Mouse (Mus musculus) heart, embryonic 11.5 days (tissue): ENCODE results near the gene Top2b. TPM values are rescaled to one million over a fixed set of nuclear protein-coding genes. Genes with fewer than 3 reads are reported as not detected.
A peak's percentile ranks its signal among the peaks of the same experiment; 100 is the strongest.

Experiments
- ATAC-seq: fragments of 200-750 bp; cut with Nextera tagmentation; replicated peaks from 2 replicates; pipeline ENCODE4 v1.8.0; 2017; ENCODE audit warnings: moderate library complexity; ENCODE audit not compliant: insufficient number of reproducible peaks, low FRiP score, low TSS enrichment
- H3K27ac ChIP-seq: fragments of 300-500 bp; sonication (generic); 2 replicates; pipeline ENCODE4 v1.5.1; 2014; ENCODE audit warnings: mild to moderate bottlenecking, low read depth, low read length
- H3K27me3 ChIP-seq: fragments of 300-500 bp; sonication (generic); 2 replicates; pipeline ENCODE4 v1.6.1; 2014; ENCODE audit warnings: mild to moderate bottlenecking, low read length, mixed read lengths; ENCODE audit not compliant: control insufficient read depth, insufficient read depth
- H3K36me3 ChIP-seq: fragments of 300-500 bp; sonication (generic); 2 replicates; pipeline ENCODE4 v1.6.1; 2014; ENCODE audit warnings: mild to moderate bottlenecking, low read length, moderate library complexity, mixed read lengths; ENCODE audit not compliant: control insufficient read depth, insufficient read depth
- H3K4me1 ChIP-seq: fragments of 300-500 bp; sonication (generic); 2 replicates; pipeline ENCODE4 v1.6.1; 2014; ENCODE audit warnings: low read length; ENCODE audit not compliant: control insufficient read depth, insufficient read depth
- H3K4me2 ChIP-seq: fragments of 300-500 bp; sonication (generic); 2 replicates; pipeline ENCODE4 v1.6.1; 2014; ENCODE audit warnings: mild to moderate bottlenecking, moderate library complexity
- H3K4me3 ChIP-seq: fragments of 300-500 bp; sonication (generic); 2 replicates; pipeline ENCODE4 v1.5.1; 2014; ENCODE audit warnings: low read depth, low read length
- H3K9ac ChIP-seq: fragments of 300-500 bp; sonication (generic); 2 replicates; pipeline ENCODE4 v1.6.1; 2014; ENCODE audit warnings: mild to moderate bottlenecking, low read depth, low read length, moderate library complexity
- H3K9me3 ChIP-seq: fragments of 300-500 bp; sonication (generic); replicated peaks from 2 replicates; pipeline ENCODE4 v1.6.1; 2016; ENCODE audit warnings: low read length; ENCODE audit not compliant: control insufficient read depth
- WGBS: fragments of 180-500 bp; shearing (Covaris S2); extraction: QIAGEN DNeasy Blood & Tissue Kit; methylation state at CpG from one replicate; pipeline ENCODE4 v1.1.7; 2014; ENCODE audit not compliant: insufficient replicate concordance; 5-methylcytosine and 5-hydroxymethylcytosine counted together
- polyA plus RNA-seq: library from polyadenylated mRNA; unstranded; fragments of >200 nt; fragmentation: Nextera tagmentation; extraction: Ambion mirVana; gene quantifications from 2 replicates; pipeline ENCODE4 v1.2.1, GENCODE M21; 2014

Gene Top2b
- polyA plus RNA-seq, 1 experiment from 2014 or later: 52.8 TPM

DNA sequence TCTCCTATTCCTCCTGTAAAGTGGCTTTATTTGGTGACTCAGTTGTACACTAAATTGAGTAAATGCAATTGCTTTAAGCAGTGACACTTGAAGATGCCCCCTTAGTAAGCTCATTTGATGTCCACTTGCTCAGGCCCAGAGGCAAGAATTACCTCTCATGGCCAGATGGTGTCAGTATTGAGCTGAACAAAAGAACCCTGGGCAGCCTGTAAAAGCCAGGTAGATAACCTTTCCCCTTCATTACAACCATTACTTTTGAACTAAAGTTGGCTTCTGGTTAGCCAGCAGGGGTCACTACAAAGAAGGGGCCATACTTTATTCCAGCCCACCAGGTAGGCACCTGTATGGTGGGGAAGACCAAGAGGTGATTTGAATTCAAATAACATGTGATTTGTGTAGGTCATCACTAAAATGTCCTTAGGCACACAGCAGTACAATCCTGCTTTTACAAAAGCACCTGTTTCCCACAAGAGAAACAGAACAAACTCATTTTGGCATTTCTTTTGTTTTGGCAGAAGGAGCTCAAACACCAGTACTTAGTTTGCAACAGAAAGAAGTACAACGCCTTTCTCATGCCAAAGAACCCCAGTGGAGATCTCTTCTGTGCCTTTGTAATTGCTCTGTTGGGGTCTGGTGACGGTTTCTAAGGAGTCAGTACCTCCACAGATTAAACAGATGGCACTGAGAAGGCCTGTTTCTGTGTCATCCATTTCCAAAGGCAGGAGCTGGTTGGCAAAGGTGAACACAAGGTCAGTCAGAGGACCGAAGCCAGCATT, 69.6 kb downstream of the Top2b start:
- Histone ChIP-seq H3K9me3 (no peaks in the 10 kb centered on the region), H3K27ac (no peak overlapping the region), H3K36me3 (peaks cover 5% of the 10 kb centered on the region; the same call in 1 of the 2 replicates), H3K4me3 (no peak overlapping the region), H3K27me3 (no peaks in the 10 kb centered on the region), H3K4me1 (no peaks in the 10 kb centered on the region), H3K4me2 (no peak overlapping the region), H3K9ac (no peak overlapping the region)
- 0 out of 2 replicates have a peak, but pooled peaks have one; percentile 10 for ATAC-seq
- whole genome bisulfite sequencing: 74% methylated on average over 3 of the region's 3 CpGs

DNA sequence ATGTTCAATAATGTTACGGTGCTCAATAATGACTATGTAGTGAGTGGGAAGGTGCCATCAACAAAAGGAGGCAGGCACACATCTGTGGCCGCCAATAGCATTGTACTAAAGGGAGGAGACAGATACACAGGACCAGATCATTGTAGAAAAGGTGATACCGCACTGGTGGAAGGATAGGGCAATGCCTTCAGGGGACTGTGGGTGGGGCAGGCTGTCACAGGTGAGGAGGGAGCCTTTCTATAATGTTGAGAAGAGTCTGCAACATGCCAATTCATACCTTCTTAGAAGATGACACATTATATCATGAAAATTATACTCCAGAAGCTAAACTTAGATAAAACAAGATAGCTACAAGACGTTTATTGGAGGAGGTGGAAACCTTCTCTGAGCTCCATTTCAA, 72.4 kb downstream of the Top2b start:
- Histone ChIP-seq H3K36me3 (peaks cover 4% of the 10 kb centered on the region; the same call in 1 of the 2 replicates), H3K9ac (no peak overlapping the region), H3K4me3 (no peak overlapping the region), H3K9me3 (no peaks in the 10 kb centered on the region), H3K4me2 (no peak overlapping the region), H3K4me1 (no peaks in the 10 kb centered on the region), H3K27ac (no peak overlapping the region), H3K27me3 (no peaks in the 10 kb centered on the region)
- ATAC-seq: no peak
- whole genome bisulfite sequencing: 90% methylated on average over 4 of the region's 4 CpGs

DNA sequence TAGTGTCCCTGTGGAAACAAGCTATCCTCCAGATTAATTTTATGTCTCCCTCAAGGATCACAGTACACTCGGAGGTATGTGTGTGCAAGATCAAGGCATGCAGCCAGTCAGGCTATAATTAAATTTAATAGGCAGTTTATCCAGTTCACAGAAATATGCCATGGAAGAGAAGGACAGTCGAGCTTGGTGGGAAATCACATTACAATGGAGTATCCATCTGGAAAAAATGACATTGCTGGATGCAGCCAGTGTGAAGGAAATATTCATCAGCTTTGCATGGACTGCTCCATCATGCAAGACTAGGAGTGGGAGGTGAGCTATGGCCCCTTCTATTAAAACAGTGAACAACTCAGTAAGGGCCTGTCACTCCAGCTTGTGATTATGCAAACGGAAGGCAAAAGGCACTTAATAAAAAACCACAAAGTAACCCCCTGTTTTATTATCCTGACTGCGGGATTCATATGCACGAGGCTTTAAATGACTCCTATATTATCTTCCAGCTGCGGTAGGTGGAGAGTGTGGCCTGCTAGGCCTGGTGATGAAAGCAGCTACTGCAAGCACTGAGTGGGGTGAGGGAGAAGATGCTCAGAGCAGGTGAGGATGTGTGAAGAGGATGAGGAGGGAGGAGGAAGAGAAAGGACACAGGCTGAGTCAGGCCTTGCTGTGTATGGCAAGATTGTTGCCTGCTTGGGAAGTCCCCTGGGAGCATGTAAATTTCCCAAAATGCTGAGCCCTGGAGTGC, 74.6 kb downstream of the Top2b start:
- 87% methylated on average over 6 of the region's 6 CpGs for WGBS
- Histone ChIP-seq H3K36me3 (peaks cover 6% of the 10 kb centered on the region; the same call in 1 of the 2 replicates), H3K9ac (no peak overlapping the region), H3K4me3 (no peak overlapping the region), H3K27me3 (no peaks in the 10 kb centered on the region), H3K9me3 (no peaks in the 10 kb centered on the region), H3K4me1 (no peaks in the 10 kb centered on the region), H3K27ac (no peak overlapping the region), H3K4me2 (no peak overlapping the region)
- ATAC-seq: no peak

DNA sequence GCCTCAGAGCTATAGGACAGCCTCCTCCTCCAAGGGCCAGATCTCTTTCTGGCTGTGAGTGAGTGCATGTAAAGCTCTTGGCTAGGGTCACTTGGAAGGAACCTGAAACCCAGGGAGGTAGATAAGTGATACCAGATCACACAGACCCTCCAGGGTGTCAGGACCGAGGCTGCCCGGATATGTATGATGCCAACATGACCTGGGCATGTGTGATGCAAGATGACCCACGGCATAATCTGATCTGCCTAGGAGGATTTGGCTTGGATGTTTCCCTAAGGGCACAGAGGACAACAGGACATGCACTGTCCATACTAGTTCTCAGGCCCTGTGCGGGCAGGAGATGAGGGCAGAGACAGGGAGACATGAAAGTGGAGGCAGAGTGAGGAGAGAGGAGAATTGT, 79.9 kb downstream of the Top2b start:
- no peak overlapping the region for H3K4me3 ChIP-seq
- 82% methylated on average over 4 of the region's 4 CpGs for WGBS
- no peak overlapping the region for H3K9ac ChIP-seq
- no peak overlapping the region for H3K4me2 ChIP-seq
- H3K27me3 ChIP-seq: no peaks in the 10 kb centered on the region
- no peaks in the 10 kb centered on the region for H3K9me3 ChIP-seq
- no peak for ATAC-seq
- H3K27ac ChIP-seq: no peak overlapping the region
- peaks cover 4% of the 10 kb centered on the region; the same call in 1 of the 2 replicates for H3K36me3 ChIP-seq
- H3K4me1 ChIP-seq: peaks cover 7% of the 10 kb centered on the region

DNA sequence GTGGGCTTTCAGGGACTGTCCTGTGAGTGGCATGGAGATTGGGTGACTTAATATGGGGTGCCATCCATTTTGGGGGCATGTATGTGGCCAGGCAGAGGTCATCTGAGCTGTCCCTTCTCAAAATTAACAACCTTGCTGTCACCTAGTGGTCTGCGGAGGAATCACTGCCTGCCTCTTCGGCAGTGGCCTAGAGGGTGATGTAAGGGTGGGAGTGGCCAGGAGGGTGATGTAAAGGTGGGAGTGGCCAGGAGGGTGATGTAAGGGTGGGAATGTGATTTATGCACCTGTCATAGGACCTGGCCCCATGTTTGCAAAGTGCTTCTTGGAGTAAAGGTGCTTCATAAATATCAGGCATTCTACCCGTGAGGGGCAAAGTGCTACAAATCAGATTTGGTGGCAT, 82.6 kb downstream of the Top2b start:
- WGBS: 47% methylated on average over 3 of the region's 3 CpGs
- peak; percentile 61; the same call in 1 of the 2 replicates for ATAC-seq
- H3K27me3 ChIP-seq: no peaks in the 10 kb centered on the region
- H3K27ac ChIP-seq: no peak overlapping the region
- H3K9ac ChIP-seq: no peak overlapping the region
- H3K4me2 ChIP-seq: no peak overlapping the region
- peaks cover 7% of the 10 kb centered on the region for H3K4me1 ChIP-seq
- H3K36me3 ChIP-seq: peaks cover 2% of the 10 kb centered on the region; the same call in 1 of the 2 replicates
- no peak overlapping the region for H3K4me3 ChIP-seq
- H3K9me3 ChIP-seq: no peaks in the 10 kb centered on the region

DNA sequence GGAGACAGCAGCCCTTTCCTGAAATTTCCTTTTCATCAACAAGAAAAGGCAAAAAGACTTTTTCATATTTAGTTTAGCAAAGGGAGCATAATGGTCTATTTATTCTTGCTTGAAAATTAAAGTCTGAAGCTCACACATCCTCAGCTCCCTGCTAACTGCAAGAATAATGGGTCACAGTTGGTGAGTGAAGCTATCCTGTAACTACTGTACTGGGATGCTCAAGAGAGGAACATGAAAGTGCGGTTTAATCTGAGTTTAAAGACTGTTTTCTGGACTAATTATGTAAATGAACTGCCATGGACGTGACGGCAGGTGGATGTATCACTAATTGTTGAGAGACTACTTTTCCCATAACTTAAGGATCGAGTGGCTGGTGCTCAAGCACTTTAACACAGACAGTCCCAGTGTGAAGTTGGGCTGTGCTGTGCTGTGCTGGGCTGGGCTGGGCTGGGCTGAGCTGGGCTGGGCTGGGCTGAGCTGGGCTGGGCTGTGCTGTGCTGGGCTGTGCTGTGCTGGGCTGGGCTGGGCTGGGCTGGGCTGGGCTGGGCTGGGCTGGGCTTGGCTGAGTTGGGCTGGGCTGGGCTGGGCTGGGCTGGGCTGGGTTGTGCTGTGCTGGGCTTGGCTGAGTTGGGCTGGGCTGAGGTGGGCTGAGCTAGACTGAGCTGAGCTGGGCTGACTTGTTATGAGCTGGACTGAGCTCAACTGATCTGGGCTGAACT, 83.4 kb downstream of the Top2b start:
- Histone ChIP-seq H3K4me1 (peaks cover 7% of the 10 kb centered on the region), H3K9me3 (no peaks in the 10 kb centered on the region), H3K27ac (no peak overlapping the region), H3K27me3 (no peaks in the 10 kb centered on the region), H3K4me2 (no peak overlapping the region), H3K9ac (no peak overlapping the region), H3K36me3 (no peaks in the 10 kb centered on the region; the same call in 1 of the 2 replicates), H3K4me3 (no peak overlapping the region)
- 53% methylated on average over 4 of the region's 4 CpGs for WGBS
- peak; percentile 85 for ATAC-seq

DNA sequence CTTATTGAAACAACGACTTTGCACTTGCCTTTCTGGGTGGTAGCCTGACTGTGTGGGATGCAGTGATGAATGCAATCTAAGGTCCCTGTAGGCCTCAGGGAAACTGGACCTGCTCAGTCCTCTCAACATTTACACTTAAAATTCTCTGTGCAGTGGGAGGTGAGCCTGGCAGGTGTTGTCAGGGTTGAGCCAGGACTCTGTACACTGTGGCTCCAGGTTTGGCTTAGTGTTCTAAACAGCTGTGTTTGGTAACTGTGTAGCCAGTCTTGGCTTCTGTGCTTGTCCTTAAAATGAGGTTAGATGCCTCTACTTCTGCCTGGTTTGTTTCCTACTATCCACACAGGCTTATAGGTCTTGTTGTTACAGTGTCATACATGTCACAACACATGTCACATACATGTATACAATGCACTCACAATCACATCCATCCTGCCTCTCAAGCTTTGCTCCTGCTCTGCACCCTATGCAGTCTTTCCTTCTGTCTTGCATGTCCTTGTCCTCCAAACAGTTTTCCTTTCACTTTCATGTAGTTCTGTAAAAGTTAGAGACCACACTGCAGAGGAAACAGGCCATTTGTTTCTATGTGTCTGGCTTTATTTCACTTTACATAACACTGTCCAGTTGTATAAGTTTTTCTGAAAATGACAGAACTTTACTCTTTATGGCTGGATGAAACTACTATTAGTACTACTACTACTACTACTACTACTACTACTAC, 113.8 kb downstream of the Top2b start:
- Histone ChIP-seq H3K9ac (no peak overlapping the region), H3K9me3 (no peaks in the 10 kb centered on the region), H3K4me1 (peaks cover 2% of the 10 kb centered on the region; the same call in 1 of the 2 replicates), H3K36me3 (no peaks in the 10 kb centered on the region), H3K4me3 (no peak overlapping the region), H3K4me2 (no peak overlapping the region), H3K27ac (no peak overlapping the region), H3K27me3 (no peaks in the 10 kb centered on the region)
- no peak for ATAC-seq
- WGBS: 91% methylated on average over 1 of the region's 1 CpGs

DNA sequence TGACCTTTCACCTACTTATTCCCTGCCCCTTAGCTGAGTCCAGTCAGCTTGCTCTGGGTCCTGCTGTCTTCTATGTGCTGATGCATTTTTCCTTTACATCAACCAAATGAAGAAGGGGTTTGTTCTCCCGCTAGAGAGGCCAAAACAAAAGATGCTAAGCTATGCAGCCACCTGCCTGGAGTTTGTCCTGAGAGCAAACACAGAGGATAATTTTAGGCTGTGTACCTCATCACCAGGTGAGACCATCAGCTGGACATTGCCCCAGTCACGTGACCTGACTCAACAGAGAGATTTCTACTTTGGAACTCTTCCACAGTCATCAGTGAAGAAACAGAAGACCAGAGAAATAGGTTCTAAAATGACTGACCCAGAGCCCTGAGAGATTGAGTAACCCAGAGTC, 114.5 kb downstream of the Top2b start:
- Histone ChIP-seq H3K27ac (no peak overlapping the region), H3K4me1 (peaks cover 8% of the 10 kb centered on the region), H3K9ac (no peak overlapping the region), H3K4me2 (no peak overlapping the region), H3K27me3 (no peaks in the 10 kb centered on the region), H3K4me3 (no peak overlapping the region), H3K9me3 (no peaks in the 10 kb centered on the region), H3K36me3 (no peaks in the 10 kb centered on the region)
- WGBS: 86% methylated on average over 2 of the region's 2 CpGs
- no peak for ATAC-seq
